Mouse (Mus musculus): ENCODE measurements around the gene Ttc1. TPM values are rescaled to one million over a fixed set of nuclear protein-coding genes. Genes with fewer than 3 reads are reported as not detected.

Ttc1 gene
- total RNA-seq, 4 experiments from 2014 or later = 56.2 to 68.4 (median 62.7) TPM

- no peak for DNase-seq (ENCODE audit: low spot score in 2 of 2)
These were observed 42.1 kb downstream of the Ttc1 start for GRCm38 (mm10) chr11:43705751-43706150.

GRCm38 (mm10) chr11:43703552-43703951, 44.3 kb downstream of the Ttc1 start:
- no peak for DNase-seq (ENCODE audit: low spot score in 2 of 2)

- DNase-seq (ENCODE audit: low spot score in 2 of 2) = no peak
These were observed 47.5 kb downstream of the Ttc1 start for GRCm38 (mm10) chr11:43700291-43700690.

GRCm38 (mm10) chr11:43698621-43699020, 49.2 kb downstream of the Ttc1 start:
- DNase-seq (ENCODE audit: low spot score in 2 of 2) = no peak

- DNase-seq (ENCODE audit: low spot score in 2 of 2) = no peak
These were observed 51.2 kb downstream of the Ttc1 start for GRCm38 (mm10) chr11:43696623-43697022.

GRCm38 (mm10) chr11:43688850-43689249, 59.0 kb downstream of the Ttc1 start:
- DNase-seq (ENCODE audit: low spot score in 2 of 2) = no peak

- DNase-seq (ENCODE audit: low spot score in 2 of 2) = peak; percentile 29 to 38
These were observed 65.2 kb downstream of the Ttc1 start for GRCm38 (mm10) chr11:43682415-43683217.

- peak; percentile 98 to 99 for DNase-seq (ENCODE audit: low spot score in 2 of 2)
These were observed 66.1 kb downstream of the Ttc1 start, which contains the start of gene Pwwp2a for GRCm38 (mm10) chr11:43681472-43682414. Gene Pwwp2a (plus strand): TSS chr11:43681998.

Other genes starting within 250 kb of the Ttc1 start
- 10 to 100 TPM in 1 of 4 experiments, 1 to 10 TPM in 3; 7.5 to 10.4 (median 8.8) TPM for gene Ccnjl, start 219.2 kb downstream of the Ttc1 start, total RNA-seq (2022)
- gene 4933415A04Rik, start 161.0 kb downstream of the Ttc1 start, total RNA-seq (2022) = 1 to 10 TPM; 1.3 to 3.0 (median 2.4) TPM
- gene Fabp6, start 146.5 kb downstream of the Ttc1 start, total RNA-seq (2022) = not detected
- 10 to 100 TPM; 65.0 to 71.6 (median 68.6) TPM for gene Pwwp2a, start 66.0 kb downstream of the Ttc1 start, total RNA-seq (2022)
- gene Adra1b, start 153.2 kb upstream of the Ttc1 start, total RNA-seq (2022) = 1 to 10 TPM; 3.8 to 4.4 (median 3.9) TPM